ENCODE assay signal across 9 mouse cellular contexts in the genomic region with DNA sequence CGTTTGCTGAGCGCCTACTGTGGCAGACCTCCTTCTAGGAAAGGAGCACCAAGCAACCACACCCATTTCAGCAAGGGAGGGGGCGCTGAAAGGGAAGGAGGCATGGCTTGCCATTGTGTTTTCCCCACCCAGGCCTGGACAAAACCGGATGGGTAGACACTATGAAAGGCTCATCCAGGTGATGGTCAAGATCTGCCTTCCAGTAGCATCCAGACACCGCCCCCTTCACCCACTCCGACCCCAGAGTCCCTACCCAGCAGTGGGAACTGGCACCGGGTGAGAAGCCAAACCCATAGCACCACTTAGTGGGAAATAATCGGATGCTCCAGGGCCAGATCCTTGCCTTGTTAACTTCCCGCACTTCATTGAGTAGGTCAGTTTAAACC. TPM values are rescaled to one million over a fixed set of nuclear protein-coding genes. Genes with fewer than 3 reads are reported as not detected.
A peak's percentile ranks its signal among the peaks of the same experiment; 100 is the strongest.
DNase-seq lines count a peak whose midpoint lies in the region; ATAC-seq lines count a peak whose summit lies in the region.
"Had no signal": no experiment of that assay in that cellular context is flagged by ENCODE, and none has a peak within 500 bp of the region (broad histone marks: within the 10 kb centered on the region; RNA-seq: fewer than 3 reads in every experiment).

No protein-coding gene starts in this region.

- peak overlapping the region; percentile 90; the same call in 1 of the 2 replicates for H3K9ac ChIP-seq in heart, embryonic 14.5 days (ENCODE audit: low read length)
- no peak overlapping the region for H3K9ac ChIP-seq in midbrain, embryonic 11.5 days (ENCODE audit: low read length)

- no peaks in the 10 kb centered on the region for H3K9me3 ChIP-seq in heart, embryonic 14.5 days (ENCODE audit: control insufficient read depth, low read length)
- no peaks in the 10 kb centered on the region for H3K9me3 ChIP-seq in embryonic facial prominence, embryonic 10.5 days
- H3K9me3 ChIP-seq in hindbrain, embryonic 10.5 days = no peaks in the 10 kb centered on the region
- H3K9me3 ChIP-seq in midbrain, embryonic 11.5 days (ENCODE audit: control insufficient read depth, low read length) = no peaks in the 10 kb centered on the region
- H3K9me3 ChIP-seq: G1E had no signal

- peak overlapping the region; percentile 67 to 91 for H3K4me3 ChIP-seq in heart, embryonic 14.5 days (ENCODE audit: control insufficient read depth in 1 of 2, insufficient read depth in 1 of 2, low read depth in 1 of 2, low read length in 2 of 2)
- peak overlapping the region; percentile 74 for H3K4me3 ChIP-seq in embryonic facial prominence, embryonic 10.5 days
- H3K4me3 ChIP-seq in hindbrain, embryonic 10.5 days = peak overlapping the region; percentile 69
- H3K4me3 ChIP-seq in midbrain, embryonic 11.5 days (ENCODE audit: low read depth, low read length) = no peak overlapping the region

- 52% methylated on average over 9 of the region's 9 CpGs for WGBS in heart, embryonic 14.5 days
- WGBS in embryonic facial prominence, embryonic 10.5 days = 54% methylated on average over 9 of the region's 9 CpGs
- WGBS in hindbrain, embryonic 10.5 days = 57% methylated on average over 9 of the region's 9 CpGs
- WGBS in midbrain, embryonic 11.5 days = 60% methylated on average over 9 of the region's 9 CpGs

- peaks cover 5 to 13% of the 10 kb centered on the region in 2 experiments; a peak in 3 of 4 replicates for H3K4me1 ChIP-seq in heart, embryonic 14.5 days (ENCODE audit: control insufficient read depth in 2 of 2, insufficient read depth in 2 of 2, low read length in 2 of 2)
- peaks cover 28% of the 10 kb centered on the region for H3K4me1 ChIP-seq in embryonic facial prominence, embryonic 10.5 days
- peaks cover 27% of the 10 kb centered on the region for H3K4me1 ChIP-seq in hindbrain, embryonic 10.5 days (replicated peaks)
- H3K4me1 ChIP-seq in midbrain, embryonic 11.5 days (ENCODE audit: control insufficient read depth, insufficient read depth, low read length) = 0 out of 2 replicates have a peak, but pooled peaks cover 3% of the 10 kb centered on the region

- H3K4me2 ChIP-seq in heart, embryonic 14.5 days (ENCODE audit: low read length) = peak overlapping the region; percentile 97
- H3K4me2 ChIP-seq in midbrain, embryonic 11.5 days = peak overlapping the region; percentile 92; the same call in 1 of the 2 replicates

- no peak overlapping the region; a peak in 1 of 4 replicates for H3K27ac ChIP-seq in heart, embryonic 14.5 days (replicated peaks in 1 of 2; ENCODE audit: control insufficient read depth in 1 of 2, insufficient read depth in 1 of 2, low read depth in 2 of 2, low read length in 2 of 2)
- H3K27ac ChIP-seq in embryonic facial prominence, embryonic 10.5 days (replicated peaks) = peak overlapping the region; percentile 91
- H3K27ac ChIP-seq in hindbrain, embryonic 10.5 days = peak overlapping the region; percentile 87; the same call in 1 of the 2 replicates
- H3K27ac ChIP-seq in midbrain, embryonic 11.5 days (ENCODE audit: low read depth, low read length) = no peak overlapping the region

- H3K27me3 ChIP-seq in heart, embryonic 14.5 days (ENCODE audit: control insufficient read depth, insufficient read depth, low read length) = no peaks in the 10 kb centered on the region
- peaks cover 11% of the 10 kb centered on the region; the same call in 1 of the 2 replicates for H3K27me3 ChIP-seq in embryonic facial prominence, embryonic 10.5 days (replicated peaks; ENCODE audit: low read depth, poor library complexity, severe bottlenecking)
- peaks cover 24% of the 10 kb centered on the region for H3K27me3 ChIP-seq in hindbrain, embryonic 10.5 days (ENCODE audit: insufficient read depth, poor library complexity, severe bottlenecking)
- no peaks in the 10 kb centered on the region for H3K27me3 ChIP-seq in midbrain, embryonic 11.5 days (ENCODE audit: control insufficient read depth, insufficient read depth, low read length)

- no peak for ATAC-seq in heart, embryonic 14.5 days (ENCODE audit: insufficient number of reproducible peaks, insufficient read depth, low FRiP score, low read depth)
- ATAC-seq in midbrain, embryonic 11.5 days (ENCODE audit: low FRiP score) = no peak; the same call in 1 of the 2 replicates
- no peak for ATAC-seq in inflammation-experienced regulatory T-cells, adult 6 months

- H3K36me3 ChIP-seq in heart, embryonic 14.5 days (ENCODE audit: control insufficient read depth, insufficient read depth, low read length) = no peaks in the 10 kb centered on the region
- no peaks in the 10 kb centered on the region for H3K36me3 ChIP-seq in embryonic facial prominence, embryonic 10.5 days (replicated peaks)
- no peaks in the 10 kb centered on the region for H3K36me3 ChIP-seq in hindbrain, embryonic 10.5 days
- H3K36me3 ChIP-seq in midbrain, embryonic 11.5 days (ENCODE audit: control insufficient read depth, insufficient read depth, low read length) = no peaks in the 10 kb centered on the region
- H3K36me3 ChIP-seq: G1E had no signal

- no peak for DNase-seq in heart, adult 9 months (ENCODE audit: low spot score in 2 of 2)
- no peak for DNase-seq in embryonic facial prominence, embryonic 10.5 days (ENCODE audit: low spot score)
- no peak for DNase-seq in hindbrain, embryonic 10.5 days (ENCODE audit: low spot score)
- peak; percentile 86 for DNase-seq in midbrain, embryonic 11.5 days (ENCODE audit: low spot score, missing footprints)
- no peak for DNase-seq in urinary bladder, adult 18-20 months (ENCODE audit: low spot score in 2 of 2)
- no peak for DNase-seq in thymus, postnatal 10 days (ENCODE audit: low spot score in 2 of 2)

RNA-seq across cellular contexts. Expression of a gene that starts 0.8 kb away (rescaled TPM):
- polyA plus RNA-seq in heart, embryonic 14.5 days (2014; fragmentation: Nextera tagmentation; extraction: Ambion mirVana) = 3.6 and 3.8 TPM in 2 replicates
- 0.92 and 1.5 TPM in 2 replicates for polyA plus RNA-seq in embryonic facial prominence, embryonic 10.5 days (2016; fragmentation: Nextera tagmentation; extraction: Ambion mirVana)
- polyA plus RNA-seq in hindbrain, embryonic 10.5 days (2016; fragmentation: Nextera tagmentation; extraction: Ambion mirVana) = 1.2 and 1.4 TPM in 2 replicates
- 0.53 and 0.65 TPM in 2 replicates for polyA plus RNA-seq in midbrain, embryonic 11.5 days (2014; fragmentation: Nextera tagmentation; extraction: Ambion mirVana)
- not detected for polyA plus RNA-seq in inflammation-experienced regulatory T-cells, adult 6 months (2017; shearing (Covaris generic))
- polyA plus RNA-seq: G1E had no signal

RNA-seq across cellular contexts. Expression of a gene that starts 54.0 kb away (rescaled TPM):
- polyA plus RNA-seq in heart, embryonic 14.5 days (2014; fragmentation: Nextera tagmentation; extraction: Ambion mirVana) = 21.1 and 22.9 TPM in 2 replicates
- 0.10 and 0.21 TPM in 2 replicates for polyA plus RNA-seq in embryonic facial prominence, embryonic 10.5 days (2016; fragmentation: Nextera tagmentation; extraction: Ambion mirVana)
- 0.19 and 1.4 TPM in 2 replicates for polyA plus RNA-seq in hindbrain, embryonic 10.5 days (2016; fragmentation: Nextera tagmentation; extraction: Ambion mirVana)
- 0.08 and 0.18 TPM in 2 replicates for polyA plus RNA-seq in midbrain, embryonic 11.5 days (2014; fragmentation: Nextera tagmentation; extraction: Ambion mirVana)
- not detected for polyA plus RNA-seq in inflammation-experienced regulatory T-cells, adult 6 months (2017; shearing (Covaris generic))
- polyA plus RNA-seq: G1E had no signal

Comparison
In these comparisons a context has a peak if more than half of its experiments do, and no peak if none do; other contexts are left out.
1. H3K27ac ChIP-seq: peak in embryonic facial prominence, embryonic 10.5 days (single experiment) and hindbrain, embryonic 10.5 days (single experiment); none in heart, embryonic 14.5 days (0 of 2) and midbrain, embryonic 11.5 days (single experiment).